Mouse (Mus musculus) testis, adult 2 months (tissue): ENCODE measurements around the gene Gm21663. TPM values are rescaled to one million over a fixed set of nuclear protein-coding genes. Genes with fewer than 3 reads are reported as not detected.

Experiments used
- H3K27ac ChIP-seq: fragments of 200-500 bp; 2 replicates; pipeline ENCODE4 v1.5.1; 2012; ENCODE audit warnings: low read depth, low read length; ENCODE audit not compliant: control insufficient read depth, insufficient read depth
- H3K27me3 ChIP-seq: fragments of 200-500 bp; 2 replicates; pipeline ENCODE4 v1.6.1; 2012; ENCODE audit warnings: mild to moderate bottlenecking, low read length, moderate library complexity; ENCODE audit not compliant: control insufficient read depth, insufficient read depth
- H3K36me3 ChIP-seq: fragments of 200-500 bp; 2 replicates; pipeline ENCODE4 v1.6.1; 2012; ENCODE audit warnings: mild to moderate bottlenecking, low read length; ENCODE audit not compliant: control insufficient read depth, insufficient read depth
- H3K4me1 ChIP-seq: fragments of 200-500 bp; 2 replicates; pipeline ENCODE4 v1.6.1; 2012; ENCODE audit warnings: low read length; ENCODE audit not compliant: control insufficient read depth, insufficient read depth
- H3K4me3 ChIP-seq: fragments of 200-500 bp; 2 replicates; pipeline ENCODE4 v1.5.1; 2012; ENCODE audit warnings: low read depth, mild to moderate bottlenecking, low read length, moderate library complexity, mixed read lengths; ENCODE audit not compliant: control insufficient read depth
- CTCF ChIP-seq: fragments of 200-500 bp; IDR thresholded peaks from 2 replicates; pipeline ENCODE4 v1.5.1; 2012; ENCODE audit warnings: low read depth, mild to moderate bottlenecking, inconsistent platforms, low read length, moderate library complexity; ENCODE audit not compliant: control insufficient read depth, insufficient read depth, insufficient replicate concordance
- polyA plus RNA-seq: library from polyadenylated mRNA; depleted of rRNA; stranded (reverse); fragments of >200 nt; gene quantifications from 2 replicates; pipeline ENCODE4 v1.2.3, GENCODE M21; 2012; rRNA removed

Gene Gm21663
- polyA plus RNA-seq, 1 experiment, result 4.1 TPM

DNA sequence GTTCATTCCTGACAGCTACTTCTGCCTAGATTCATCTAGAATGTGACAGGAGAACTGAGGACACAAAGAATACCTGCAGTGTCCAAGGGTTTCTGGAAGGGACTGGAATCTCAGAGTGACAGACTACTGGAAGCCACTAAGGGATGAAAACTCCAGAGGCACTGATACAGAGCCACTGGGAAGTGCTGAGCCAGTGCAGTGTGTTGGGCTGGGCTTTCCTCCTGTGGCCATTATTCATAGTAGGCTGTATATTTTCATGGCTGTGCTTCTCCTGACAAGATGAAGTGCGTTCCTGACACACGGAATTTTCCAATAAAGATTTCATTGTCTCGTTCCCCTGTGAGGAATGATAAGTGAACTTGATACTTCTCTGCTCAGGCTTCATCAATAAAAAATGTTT, 55.5 kb downstream of the Gm21663 start:
- Histone ChIP-seq H3K27me3 (no peaks in the 10 kb centered on the region), H3K36me3 (no peaks in the 10 kb centered on the region), H3K27ac (no peak overlapping the region), H3K4me1 (no peaks in the 10 kb centered on the region), H3K4me3 (no peak overlapping the region)
- TF ChIP-seq CTCF, result no peak

Other genes starting within 250 kb of the Gm21663 start
- 16.2 and 17.7 TPM in 2 replicates for gene Xrcc2, start 236.6 kb downstream of the Gm21663 start, polyA plus RNA-seq
- 1.7 and 2.0 TPM in 2 replicates for gene Actr3b, start 182.4 kb downstream of the Gm21663 start, polyA plus RNA-seq
- gene Gm21671, start 12.0 kb upstream of the Gm21663 start, polyA plus RNA-seq, result 0.49 and 0.73 TPM in 2 replicates
- 0.57 and 0.96 TPM in 2 replicates for gene Gm21680, start 30.3 kb upstream of the Gm21663 start, polyA plus RNA-seq
- 1.6 and 2.1 TPM in 2 replicates for gene Gm21698, start 46.3 kb upstream of the Gm21663 start, polyA plus RNA-seq
- gene Gm1979, start 62.4 kb upstream of the Gm21663 start, polyA plus RNA-seq, result 0.90 and 1.2 TPM in 2 replicates
- 1.6 and 2.3 TPM in 2 replicates for gene Gm5862, start 80.5 kb upstream of the Gm21663 start, polyA plus RNA-seq
- 1.4 and 1.7 TPM in 2 replicates for gene Speer4a, start 97.2 kb upstream of the Gm21663 start, polyA plus RNA-seq
- 1.2 and 1.8 TPM in 2 replicates for gene Gm7347, start 116.2 kb upstream of the Gm21663 start, polyA plus RNA-seq
- 0.61 and 0.96 TPM in 2 replicates for gene Gm10471, start 146.9 kb upstream of the Gm21663 start, polyA plus RNA-seq
- 1.8 and 2.2 TPM in 2 replicates for gene 5031410I06Rik, start 163.0 kb upstream of the Gm21663 start, polyA plus RNA-seq
- gene Gm10220, start 179.0 kb upstream of the Gm21663 start, polyA plus RNA-seq, result 2.3 and 2.8 TPM in 2 replicates